Mouse (Mus musculus) testis, adult 2 months (tissue): Measurements from ENCODE around the gene Gm37240.

Experiments
- CTCF ChIP-seq: fragments of 200-500 bp; IDR thresholded peaks from 2 replicates; pipeline ENCODE4 v1.5.1; 2012; ENCODE audit warnings: low read depth, mild to moderate bottlenecking, inconsistent platforms, low read length, moderate library complexity; ENCODE audit not compliant: control insufficient read depth, insufficient read depth, insufficient replicate concordance
- POLR2A ChIP-seq: fragments of 200-500 bp; IDR thresholded peaks from 2 replicates; pipeline ENCODE4 v1.6.1; 2012; ENCODE audit warnings: low read depth, mild to moderate bottlenecking, inconsistent platforms, low read length, moderate library complexity; ENCODE audit not compliant: control insufficient read depth

GRCm38 (mm10) chr3:85391756-85392155 lies 495.6 kb downstream of the Gm37240 start:
- TF ChIP-seq CTCF = no peak
- TF ChIP-seq POLR2A = no peak
